Mouse (Mus musculus) brain, embryonic 18.5 days (tissue): ENCODE data around the gene Gm6034.
"Not testable (repeated sequence)": the region's sequence is repeated elsewhere in the genome, so short reads cannot be mapped to it uniquely, and the experiment has no call there.

Experiments used
- DNase-seq: peaks from one replicate; pipeline ENCODE4 v3.0.0-alpha.2; 2012; ENCODE audit warnings: low read depth, low spot score

The Gm6034 gene

DNA sequence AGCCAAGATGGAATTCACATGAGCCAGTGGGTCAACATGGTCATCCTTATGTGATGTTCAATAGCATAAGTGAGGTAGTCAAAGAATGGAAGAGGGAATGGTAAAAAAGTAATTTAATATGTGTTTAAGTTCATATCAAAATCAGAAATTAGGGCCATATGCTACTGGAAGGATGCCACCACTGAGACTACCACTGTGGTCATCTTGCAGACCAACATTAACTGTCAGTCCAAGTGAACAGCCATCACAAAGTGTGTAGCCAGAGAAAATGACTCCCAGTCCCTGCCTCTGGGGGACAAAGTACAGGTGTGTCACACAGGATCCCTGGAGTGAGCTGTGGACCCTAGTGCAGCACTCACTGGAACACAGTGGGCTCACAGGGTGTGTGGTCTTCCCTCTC is 39.1 kb downstream of the Gm6034 start:
- not testable (repeated sequence) for DNase-seq

DNA sequence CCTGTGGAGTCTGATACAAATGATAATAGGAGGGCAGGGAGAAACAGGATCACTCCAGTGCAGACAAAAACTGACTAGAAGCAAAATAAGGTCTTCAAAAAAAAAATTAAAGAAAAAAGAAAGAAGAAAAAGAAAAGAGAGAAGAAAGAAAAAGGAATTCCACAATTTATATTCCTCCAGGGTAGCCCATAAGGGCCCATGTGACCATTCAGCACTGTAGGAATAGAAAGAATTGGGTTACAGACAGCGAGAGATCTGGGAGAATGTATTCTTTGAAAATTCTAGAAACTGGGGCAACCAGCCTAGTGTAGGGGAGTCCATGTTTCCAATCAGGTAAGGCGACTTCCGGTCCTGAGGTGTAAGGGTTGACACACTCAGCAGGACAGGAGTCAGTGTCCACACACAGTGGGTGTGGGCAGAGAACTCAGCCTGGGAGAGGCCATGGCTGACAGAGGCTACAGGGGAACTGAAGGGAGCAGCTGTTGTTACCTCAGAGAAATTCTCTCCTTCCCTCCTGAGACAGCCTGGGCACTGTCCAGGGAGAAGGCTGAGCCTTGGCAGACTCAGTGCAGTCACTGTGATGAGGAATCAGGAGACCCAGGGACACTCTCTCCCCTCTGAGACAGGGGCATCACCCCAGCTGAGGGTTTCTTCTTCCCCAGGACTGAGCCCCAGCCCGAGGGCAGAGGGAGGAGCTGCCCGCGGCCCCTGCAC is 39.9 kb downstream of the Gm6034 start:
- not testable (repeated sequence) for DNase-seq

- DNase-seq: no peak
Measured at GRCm38 (mm10) chr17:36083266-36083869, 40.6 kb downstream of the Gm6034 start.

GRCm38 (mm10) chr17:36083870-36084451 is 41.2 kb downstream of the Gm6034 start:
- DNase-seq: no peak

GRCm38 (mm10) chr17:36085976-36086375 is 43.2 kb downstream of the Gm6034 start:
- not testable (repeated sequence) for DNase-seq

DNA sequence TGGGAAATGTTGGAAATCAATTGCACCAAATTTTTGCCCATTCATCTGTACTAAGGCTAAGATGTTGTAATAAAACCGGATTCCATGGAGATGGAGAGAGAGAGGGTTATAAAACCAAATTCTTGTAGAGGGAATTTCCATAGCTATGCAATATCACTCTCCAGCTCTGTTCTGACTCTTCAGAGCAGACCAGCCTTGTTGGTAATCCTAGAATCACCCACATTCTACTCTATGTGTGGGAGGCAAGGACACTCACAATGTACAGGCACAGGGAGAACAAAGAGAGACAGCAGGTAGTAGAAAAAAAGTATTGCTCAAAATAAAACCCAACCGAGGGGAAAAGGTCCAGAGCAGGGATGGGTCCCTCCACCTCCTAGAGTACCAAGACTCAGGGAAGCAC is 49.2 kb downstream of the Gm6034 start:
- not testable (repeated sequence) for DNase-seq

DNA sequence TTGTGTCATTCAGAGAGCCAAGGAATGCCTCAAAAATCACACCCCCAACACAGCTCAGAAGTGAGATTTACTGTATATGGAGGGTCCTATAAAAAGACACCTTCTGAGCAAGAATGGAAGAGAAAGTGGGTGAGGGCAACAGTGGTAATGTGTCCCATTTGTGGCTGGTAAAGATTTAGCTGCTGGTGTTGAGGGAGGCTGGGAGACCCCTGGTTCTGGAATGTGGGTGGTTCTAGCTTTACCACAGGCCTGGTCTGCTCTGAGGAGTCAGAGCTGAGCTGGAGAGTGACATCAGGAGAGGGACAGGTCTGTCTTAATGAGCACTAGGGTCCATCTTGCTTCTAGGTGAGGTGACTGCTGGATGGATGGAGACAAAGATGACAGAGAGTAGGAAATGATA is 49.8 kb downstream of the Gm6034 start:
- not testable (repeated sequence) for DNase-seq

- DNase-seq: no peak
Measured at GRCm38 (mm10) chr17:36093936-36094335, 51.2 kb downstream of the Gm6034 start.

- not testable (repeated sequence) for DNase-seq
Measured at GRCm38 (mm10) chr17:36099603-36100002, 56.8 kb downstream of the Gm6034 start.

DNA sequence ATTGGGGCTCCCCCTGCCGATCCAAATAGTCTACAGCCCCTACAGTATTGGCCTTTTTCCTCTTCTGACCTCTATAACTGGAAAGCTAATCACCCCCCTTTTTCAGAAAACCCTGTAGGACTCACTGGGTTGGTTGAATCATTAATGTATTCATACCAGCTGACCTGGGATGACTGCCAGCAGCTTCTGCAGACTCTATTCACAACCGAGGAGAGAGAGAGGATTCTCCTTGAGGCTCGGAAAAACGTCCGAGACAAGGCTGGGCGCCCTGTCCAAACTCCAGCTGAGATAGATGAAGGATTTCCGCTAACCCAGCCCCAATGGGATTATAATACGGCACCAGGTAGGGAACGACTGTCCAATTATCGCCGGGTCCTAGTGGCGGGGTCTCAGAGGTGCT is 59.3 kb downstream of the Gm6034 start:
- not testable (repeated sequence) for DNase-seq
